Mouse (Mus musculus): ENCODE results near the gene Isg20l2. TPM values are rescaled to one million over a fixed set of nuclear protein-coding genes. Genes with fewer than 3 reads are reported as not detected.

Gene Isg20l2
- polyA plus RNA-seq, 1 experiment, result 19.4 TPM

DNA sequence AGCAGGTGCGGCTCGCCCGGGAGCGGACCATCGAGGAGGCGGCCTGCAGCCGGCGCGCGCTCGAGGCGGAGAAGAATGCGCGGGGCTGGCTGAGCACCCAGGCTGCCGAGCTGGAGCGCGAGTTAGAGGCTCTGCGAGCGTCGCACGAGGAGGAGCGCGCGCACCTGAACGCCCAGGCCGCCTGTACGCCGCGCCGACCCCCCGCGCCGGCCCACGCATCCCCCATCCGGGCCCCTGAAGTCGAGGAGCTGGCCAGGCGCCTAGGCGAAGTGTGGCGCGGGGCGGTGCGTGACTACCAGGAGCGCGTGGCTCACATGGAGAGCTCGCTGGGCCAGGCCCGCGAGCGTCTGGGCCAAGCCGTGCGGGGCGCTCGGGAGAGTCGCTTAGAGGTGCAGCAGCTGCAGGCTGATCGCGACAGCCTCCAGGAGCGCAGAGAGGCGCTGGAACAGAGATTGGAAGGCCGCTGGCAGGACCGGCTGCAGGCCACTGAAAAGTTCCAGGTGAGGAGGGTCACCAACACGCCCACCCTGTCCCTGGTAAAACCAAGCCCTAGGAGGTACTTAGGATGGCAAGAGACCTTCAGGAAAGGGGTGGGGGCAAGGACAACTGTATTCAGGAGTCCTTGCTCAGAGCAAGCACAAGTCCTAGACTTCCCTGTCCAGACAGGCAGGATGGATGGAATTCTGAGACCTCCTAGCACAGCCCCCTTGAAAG, 41.5 kb downstream of the Isg20l2 start:
- peaks cover 49% of the 10 kb centered on the region for H3K79me2 ChIP-seq (ENCODE audit: control insufficient read depth, insufficient read depth)
- peak; percentile 17 for TF ChIP-seq POLR2AphosphoS2 (IDR thresholded peaks at IDR 0.05; ENCODE audit: insufficient read length, low read depth)
- TF ChIP-seq MYOG (IDR thresholded peaks at IDR 0.05; ENCODE audit: control insufficient read depth in 1 of 3, insufficient read depth in 1 of 3, insufficient read length in 2 of 3, low read depth in 2 of 3), result peak in 1 of 3 experiments; percentile 18
- TF ChIP-seq SRF (IDR thresholded peaks at IDR 0.05; ENCODE audit: control insufficient read depth, insufficient read length, low read depth), result no peak
- TF ChIP-seq POLR2A (IDR thresholded peaks at IDR 0.05; ENCODE audit: insufficient read length, low read depth), result peak; percentile 4
- no peaks in the 10 kb centered on the region for H3K27me3 ChIP-seq (ENCODE audit: control insufficient read depth, insufficient read depth, insufficient read length)
- H3ac ChIP-seq (ENCODE audit: control insufficient read depth, insufficient read length), result peak overlapping the region; percentile 98
- H3K4me3 ChIP-seq, result peak overlapping the region; percentile 100
- H3K36me3 ChIP-seq (ENCODE audit: control insufficient read depth, insufficient read depth), result peaks cover 30% of the 10 kb centered on the region
- H3K4me2 ChIP-seq (ENCODE audit: low read depth), result peak overlapping the region; percentile 93

GRCm38 (mm10) chr3:87972203-87972664, 42.1 kb downstream of the Isg20l2 start:
- peak overlapping the region; percentile 82 for H3K4me2 ChIP-seq (ENCODE audit: low read depth)
- H3K27me3 ChIP-seq (ENCODE audit: control insufficient read depth, insufficient read depth, insufficient read length), result no peaks in the 10 kb centered on the region
- H3ac ChIP-seq (ENCODE audit: control insufficient read depth, insufficient read length), result peak overlapping the region; percentile 98
- H3K36me3 ChIP-seq (ENCODE audit: control insufficient read depth, insufficient read depth), result peaks cover 36% of the 10 kb centered on the region
- peak overlapping the region; percentile 100 for H3K4me3 ChIP-seq
- TF ChIP-seq TCF3 (IDR thresholded peaks at IDR 0.05; ENCODE audit: insufficient read length, low read depth), result peak; percentile 88
- peak; percentile 47 for TF ChIP-seq POLR2A (IDR thresholded peaks at IDR 0.05; ENCODE audit: insufficient read length, low read depth)
- peak; percentile 52 to 98 (median 69) for TF ChIP-seq MYOG (IDR thresholded peaks at IDR 0.05; ENCODE audit: control insufficient read depth in 1 of 3, insufficient read depth in 1 of 3, insufficient read length in 2 of 3, low read depth in 2 of 3)
- TF ChIP-seq POLR2AphosphoS2 (IDR thresholded peaks at IDR 0.05; ENCODE audit: insufficient read length, low read depth), result peak; percentile 52
- no peak for TF ChIP-seq MAX (IDR thresholded peaks at IDR 0.05; ENCODE audit: low read depth)
- no peak for TF ChIP-seq USF1 (IDR thresholded peaks at IDR 0.05; ENCODE audit: low read depth)
- peak; percentile 95 for TF ChIP-seq TCF12 (IDR thresholded peaks at IDR 0.05; ENCODE audit: insufficient read depth, poor library complexity, severe bottlenecking)
- no peak for TF ChIP-seq E2F4 (IDR thresholded peaks at IDR 0.05; ENCODE audit: insufficient read depth)
- TF ChIP-seq MYOD1 (IDR thresholded peaks at IDR 0.05; ENCODE audit: control insufficient read depth in 1 of 3, insufficient read length in 2 of 3, low read depth in 2 of 3), result peak; percentile 33 to 94 (median 85)
- no peak for TF ChIP-seq CEBPB (IDR thresholded peaks at IDR 0.05; ENCODE audit: insufficient read depth, poor library complexity, severe bottlenecking)
- TF ChIP-seq REST (IDR thresholded peaks at IDR 0.05; ENCODE audit: insufficient read depth, insufficient read length), result no peak
- TF ChIP-seq SRF (IDR thresholded peaks at IDR 0.05; ENCODE audit: control insufficient read depth, insufficient read length, low read depth), result no peak
- peaks cover 55% of the 10 kb centered on the region for H3K79me2 ChIP-seq (ENCODE audit: control insufficient read depth, insufficient read depth)

DNA sequence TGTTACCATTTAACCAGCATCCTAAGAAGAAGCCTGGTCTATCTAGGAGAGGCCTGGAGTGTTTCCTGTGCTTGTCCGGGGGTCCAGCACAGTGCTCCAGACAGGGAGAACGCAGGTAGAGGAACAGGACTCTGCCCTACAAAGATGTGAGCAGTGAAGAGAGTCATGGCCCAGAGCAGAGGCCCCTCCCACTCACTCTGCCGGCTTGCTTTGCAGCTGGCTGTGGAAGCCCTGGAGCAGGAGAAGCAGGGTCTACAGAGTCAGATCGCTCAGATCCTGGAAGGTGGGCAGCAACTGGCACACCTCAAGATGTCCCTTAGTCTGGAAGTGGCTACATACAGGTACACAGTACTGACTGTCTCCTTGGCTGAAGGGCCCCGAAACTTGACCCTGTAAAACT, 42.7 kb downstream of the Isg20l2 start:
- peak overlapping the region; percentile 82 for H3K4me2 ChIP-seq (ENCODE audit: low read depth)
- peaks cover 41% of the 10 kb centered on the region for H3K36me3 ChIP-seq (ENCODE audit: control insufficient read depth, insufficient read depth)
- TF ChIP-seq TCF3 (IDR thresholded peaks at IDR 0.05; ENCODE audit: insufficient read length, low read depth), result no peak
- peak; percentile 43 for TF ChIP-seq POLR2A (IDR thresholded peaks at IDR 0.05; ENCODE audit: insufficient read length, low read depth)
- TF ChIP-seq E2F4 (IDR thresholded peaks at IDR 0.05; ENCODE audit: insufficient read depth), result no peak
- TF ChIP-seq CEBPB (IDR thresholded peaks at IDR 0.05; ENCODE audit: insufficient read depth, poor library complexity, severe bottlenecking), result no peak
- no peak for TF ChIP-seq USF1 (IDR thresholded peaks at IDR 0.05; ENCODE audit: low read depth)
- TF ChIP-seq MYOD1 (IDR thresholded peaks at IDR 0.05; ENCODE audit: control insufficient read depth in 1 of 3, insufficient read length in 2 of 3, low read depth in 2 of 3), result no peak
- no peak for TF ChIP-seq SRF (IDR thresholded peaks at IDR 0.05; ENCODE audit: control insufficient read depth, insufficient read length, low read depth)
- TF ChIP-seq REST (IDR thresholded peaks at IDR 0.05; ENCODE audit: insufficient read depth, insufficient read length), result no peak
- peak; percentile 45 for TF ChIP-seq POLR2AphosphoS2 (IDR thresholded peaks at IDR 0.05; ENCODE audit: insufficient read length, low read depth)
- peaks cover 57% of the 10 kb centered on the region for H3K79me2 ChIP-seq (ENCODE audit: control insufficient read depth, insufficient read depth)
- no peaks in the 10 kb centered on the region for H3K27me3 ChIP-seq (ENCODE audit: control insufficient read depth, insufficient read depth, insufficient read length)
- H3K4me3 ChIP-seq, result peak overlapping the region; percentile 100
- peak overlapping the region; percentile 98 for H3ac ChIP-seq (ENCODE audit: control insufficient read depth, insufficient read length)

- H3K27me3 ChIP-seq (ENCODE audit: control insufficient read depth, insufficient read depth, insufficient read length), result no peaks in the 10 kb centered on the region
- H3K4me2 ChIP-seq (ENCODE audit: low read depth), result peak overlapping the region; percentile 82
- peaks cover 57% of the 10 kb centered on the region for H3K79me2 ChIP-seq (ENCODE audit: control insufficient read depth, insufficient read depth)
- peak overlapping the region; percentile 98 for H3ac ChIP-seq (ENCODE audit: control insufficient read depth, insufficient read length)
- H3K36me3 ChIP-seq (ENCODE audit: control insufficient read depth, insufficient read depth), result peaks cover 44% of the 10 kb centered on the region
- peak overlapping the region; percentile 100 for H3K4me3 ChIP-seq
- no peak for TF ChIP-seq TCF12 (IDR thresholded peaks at IDR 0.05; ENCODE audit: insufficient read depth, poor library complexity, severe bottlenecking)
- no peak for TF ChIP-seq USF1 (IDR thresholded peaks at IDR 0.05; ENCODE audit: low read depth)
- TF ChIP-seq POLR2AphosphoS2 (IDR thresholded peaks at IDR 0.05; ENCODE audit: insufficient read length, low read depth), result peak; percentile 11
- TF ChIP-seq MYOD1 (IDR thresholded peaks at IDR 0.05; ENCODE audit: control insufficient read depth in 1 of 3, insufficient read length in 2 of 3, low read depth in 2 of 3), result peak; percentile 4 to 62 (median 15)
- TF ChIP-seq MYOG (IDR thresholded peaks at IDR 0.05; ENCODE audit: control insufficient read depth in 1 of 3, insufficient read depth in 1 of 3, insufficient read length in 2 of 3, low read depth in 2 of 3), result peak in 2 of 3 experiments; percentile 42 to 80
- TF ChIP-seq POLR2A (IDR thresholded peaks at IDR 0.05; ENCODE audit: insufficient read length, low read depth), result peak; percentile 19
Measured at GRCm38 (mm10) chr3:87973593-87974380, 43.7 kb downstream of the Isg20l2 start.
